Mouse (Mus musculus) CH12.LX (cell line): ENCODE measurements around the gene Padi6. TPM values are rescaled to one million over a fixed set of nuclear protein-coding genes. Genes with fewer than 3 reads are reported as not detected.
A peak's percentile ranks its signal among the peaks of the same experiment; 100 is the strongest.

Source experiments
- DNase-seq: peaks from one replicate; pipeline ENCODE4 v3.0.0-alpha.2; 2013; ENCODE audit errors: extremely low read depth
- H3K27ac ChIP-seq: 2 replicates; pipeline ENCODE4 v1.5.1; 2012; ENCODE audit warnings: low read depth, mild to moderate bottlenecking, control low read depth, moderate library complexity; ENCODE audit not compliant: insufficient read depth
- H3K27me3 ChIP-seq: replicated peaks from 2 replicates; pipeline ENCODE3; 2012; ENCODE audit warnings: inconsistent platforms
- H3K36me3 ChIP-seq, 2 experiments: replicated peaks in 1 of 2; 2 replicates each; pipeline versions ENCODE3 to v1.6.1; 2012; ENCODE audit warnings: inconsistent platforms in 1 of 2, low read length in 1 of 2, mild to moderate bottlenecking in 1 of 2, mixed read lengths in 1 of 2, moderate library complexity in 1 of 2; ENCODE audit not compliant: control insufficient read depth in 1 of 2, insufficient read depth in 1 of 2
- H3K4me1 ChIP-seq, 2 experiments: 2 replicates each; pipeline ENCODE4 v1.6.1; 2012; ENCODE audit warnings: inconsistent platforms in 1 of 2, moderate library complexity in 1 of 2; ENCODE audit not compliant: insufficient read depth in 2 of 2, control insufficient read depth in 1 of 2
- H3K4me2 ChIP-seq: 2 replicates; pipeline ENCODE4 v1.6.1; 2012; ENCODE audit warnings: low read depth, mild to moderate bottlenecking, control low read depth; ENCODE audit not compliant: poor library complexity, insufficient read depth, severe bottlenecking
- H3K4me3 ChIP-seq, 3 experiments: fragments of 150-350 bp in 1 of 3; sonication (generic) in 1 of 3; replicated peaks in 1 of 3; 2 replicates each; pipeline versions ENCODE3 to v1.5.1; 2011 to 2012; ENCODE audit warnings: low read depth in 2 of 3, low read length in 2 of 3, mild to moderate bottlenecking in 2 of 3, moderate library complexity in 2 of 3, control low read depth in 1 of 3, improper control_type of control experiment in 1 of 3, inconsistent platforms in 1 of 3, mixed read lengths in 1 of 3; ENCODE audit not compliant: poor library complexity in 1 of 3
- H3K79me2 ChIP-seq: replicated peaks from 2 replicates; pipeline ENCODE4 v1.6.1; 2012; ENCODE audit warnings: mild to moderate bottlenecking, moderate library complexity; ENCODE audit not compliant: control insufficient read depth, poor library complexity, insufficient read depth, severe bottlenecking; ENCODE audit errors: extremely low read depth
- H3K9ac ChIP-seq: 2 replicates; pipeline ENCODE4 v1.6.1; 2012; ENCODE audit warnings: low read depth, mild to moderate bottlenecking, control low read depth, moderate library complexity; ENCODE audit not compliant: insufficient read depth
- H3K9me3 ChIP-seq: replicated peaks from 2 replicates; pipeline ENCODE3; 2012; ENCODE audit warnings: low read length, inconsistent platforms, mixed read lengths
- BHLHE40 ChIP-seq: IDR thresholded peaks from 2 replicates; pipeline ENCODE4 v1.6.1; 2011; ENCODE audit warnings: mild to moderate bottlenecking, low read depth, low read length, improper control_type of control experiment
- CHD1 ChIP-seq: IDR thresholded peaks from 2 replicates; pipeline ENCODE4 v1.6.1; 2012; ENCODE audit warnings: low read depth, low read length, improper control_type of control experiment, inconsistent platforms
- CHD2 ChIP-seq: IDR thresholded peaks from 2 replicates; pipeline ENCODE4 v1.6.1; 2011; ENCODE audit warnings: low read length, improper control_type of control experiment
- CTCF ChIP-seq, 2 experiments: IDR thresholded peaks in 1 of 2; conservative IDR thresholded peaks in 1 of 2; 2 replicates each; pipeline ENCODE4 v1.5.1; 2011 to 2012; ENCODE audit warnings: low read depth in 2 of 2, low read length in 2 of 2, improper control_type of control experiment in 1 of 2, inconsistent platforms in 1 of 2, mild to moderate bottlenecking in 1 of 2, moderate library complexity in 1 of 2
- ELF1 ChIP-seq: IDR thresholded peaks from 2 replicates; pipeline ENCODE4 v1.6.1; 2014; ENCODE audit warnings: low read depth, mild to moderate bottlenecking, inconsistent platforms, low read length, improper control_type of control experiment
- IRF4 ChIP-seq: IDR thresholded peaks from 2 replicates; pipeline ENCODE4 v1.6.1; 2014; ENCODE audit warnings: low read depth, mild to moderate bottlenecking, inconsistent platforms, low read length, improper control_type of control experiment
- JUN ChIP-seq: IDR thresholded peaks from 2 replicates; pipeline ENCODE4 v1.6.1; 2011; ENCODE audit warnings: low read depth, mild to moderate bottlenecking, low read length, improper control_type of control experiment, moderate library complexity; ENCODE audit not compliant: insufficient read depth
- JUND ChIP-seq: conservative IDR thresholded peaks from 2 replicates; pipeline ENCODE4 v1.6.1; 2011; ENCODE audit warnings: low read depth, low read length, improper control_type of control experiment
- KAT2A ChIP-seq: IDR thresholded peaks from 2 replicates; pipeline ENCODE4 v1.6.1; 2012; ENCODE audit warnings: low read length, improper control_type of control experiment, inconsistent platforms; ENCODE audit not compliant: insufficient replicate concordance
- MAFK ChIP-seq: IDR thresholded peaks from 2 replicates; pipeline ENCODE4 v1.6.1; 2011; ENCODE audit warnings: low read length, improper control_type of control experiment; ENCODE audit not compliant: insufficient replicate concordance
- MAX ChIP-seq: IDR thresholded peaks from 2 replicates; pipeline ENCODE4 v1.6.1; 2011; ENCODE audit warnings: low read length, improper control_type of control experiment
- MAZ ChIP-seq: IDR thresholded peaks from 2 replicates; pipeline ENCODE4 v1.6.1; 2012; ENCODE audit warnings: low read depth, mild to moderate bottlenecking, inconsistent platforms, low read length, improper control_type of control experiment, moderate library complexity
- MEF2A ChIP-seq: IDR thresholded peaks from 2 replicates; pipeline ENCODE4 v1.6.1; 2014; ENCODE audit warnings: low read depth, mild to moderate bottlenecking, inconsistent platforms, low read length, improper control_type of control experiment, borderline replicate concordance
- NELFE ChIP-seq: IDR thresholded peaks from 2 replicates; pipeline ENCODE4 v1.6.1; 2011; ENCODE audit warnings: low read depth, low read length, improper control_type of control experiment
- RAD21 ChIP-seq: IDR thresholded peaks from 2 replicates; pipeline ENCODE4 v1.6.1; 2011; ENCODE audit warnings: low read depth, mild to moderate bottlenecking, low read length, improper control_type of control experiment, moderate library complexity
- SMC3 ChIP-seq: IDR thresholded peaks from 2 replicates; pipeline ENCODE4 v1.6.1; 2011; ENCODE audit warnings: low read depth, low read length, improper control_type of control experiment
- TCF12 ChIP-seq: IDR thresholded peaks from 2 replicates; pipeline ENCODE4 v1.6.1; 2014; ENCODE audit warnings: low read depth, mild to moderate bottlenecking, inconsistent platforms, low read length, improper control_type of control experiment
- UBTF ChIP-seq: IDR thresholded peaks from 2 replicates; pipeline ENCODE4 v1.6.1; 2012; ENCODE audit warnings: low read depth, mild to moderate bottlenecking, inconsistent platforms, low read length, improper control_type of control experiment, moderate library complexity
- USF1 ChIP-seq: IDR thresholded peaks from 2 replicates; pipeline ENCODE4 v1.6.1; 2014; ENCODE audit warnings: low read depth, mild to moderate bottlenecking, inconsistent platforms, low read length, improper control_type of control experiment
- USF2 ChIP-seq: conservative IDR thresholded peaks from 2 replicates; pipeline ENCODE4 v1.6.1; 2011; ENCODE audit warnings: low read depth, low read length, improper control_type of control experiment
- dilution Hi-C: fragments of 300-500 bp; cut with MboI; formaldehyde crosslinking; loops from 2 replicates; pipeline ENCODE4 v1.14.3; 2020; ENCODE audit warnings: low sequenced_read_pairs; ENCODE audit not compliant: extremely low pct_unique_long_range_greater_than_20kb, extremely low pct_ligation_motif_present
- in situ Hi-C: fragments of 300-500 bp; cut with MboI; formaldehyde crosslinking; loops from 3 replicates; pipeline ENCODE4 v1.14.3; 2019; ENCODE audit warnings: low sequenced_read_pairs, low pct_ligation_motif_present, low pct_unique_long_range_greater_than_20kb, mixed read lengths
- polyA plus RNA-seq: library from polyadenylated mRNA; unstranded; fragments of >175 nt; gene quantifications from 2 replicates; pipeline ENCODE4 v1.2.1, GENCODE M21; 2012; ENCODE audit warnings: low read depth; ENCODE audit not compliant: insufficient read length
- total RNA-seq, 2 experiments: library from RNA; depleted of rRNA; stranded (reverse); fragments of 300-350 nt in 1 of 2; fragments of >200 nt in 1 of 2; gene quantifications; 2 replicates each; pipeline ENCODE4 v1.2.3; 2012 to 2014

Gene Padi6
- total and polyA plus RNA-seq, 3 experiments, result not detected

GRCm38 (mm10) chr4:140771091-140771490, 28.6 kb upstream of the Padi6 start:
- H3K4me3 ChIP-seq, result no peak overlapping the region
- peaks cover 0 to 7% of the 10 kb centered on the region in 2 experiments; a peak in 2 of 4 replicates for H3K4me1 ChIP-seq
- H3K36me3 ChIP-seq, result no peaks in the 10 kb centered on the region
- H3K27me3 ChIP-seq, result peaks cover 83% of the 10 kb centered on the region
- no peaks in the 10 kb centered on the region for H3K79me2 ChIP-seq
- H3K4me2 ChIP-seq, result 0 out of 2 replicates have a peak overlapping the region, but pooled peaks have one; percentile 2
- H3K9me3 ChIP-seq, result no peaks in the 10 kb centered on the region
- dilution Hi-C loops, result no loop called here
- H3K27ac ChIP-seq, result no peak overlapping the region
- DNase-seq, result no peak
- in situ Hi-C loops, result no loop called here
- no peak overlapping the region for H3K9ac ChIP-seq
- TF ChIP-seq JUN (no peak), CTCF (conservative IDR thresholded peaks at IDR 0.05 in 1 of 2, IDR thresholded peaks at IDR 0.05 in 1 of 2; ENCODE audit: low read depth in 2 of 2, low read length in 2 of 2) (no peak), CHD2 (no peak), SMC3 (no peak), MEF2A (no peak), MAFK (no peak), RAD21 (no peak), UBTF (no peak), KAT2A (no peak), NELFE (no peak), ELF1 (no peak), MAZ (no peak), USF1 (no peak), BHLHE40 (no peak), JUND (no peak), TCF12 (no peak), MAX (no peak), USF2 (no peak)

GRCm38 (mm10) chr4:140770433-140770832, 28.0 kb upstream of the Padi6 start:
- Histone ChIP-seq H3K4me3 (peak overlapping the region in 2 of 3 experiments; percentile 18 to 32), H3K27ac (no peak overlapping the region)
- TF ChIP-seq CHD1 (no peak), IRF4 (peak; percentile 52; the same call in 1 of the 2 replicates)
- TF ChIP-seq, all 38 proteins: peak for 1
- peak overlapping the region; percentile 56 for H3K4me2 ChIP-seq
- peaks cover 86% of the 10 kb centered on the region for H3K27me3 ChIP-seq
- H3K4me1 ChIP-seq, result peaks cover 0 to 7% of the 10 kb centered on the region in 2 experiments; a peak in 2 of 4 replicates
- H3K9ac ChIP-seq, result no peak overlapping the region
- no peak for DNase-seq
- dilution Hi-C loops, result no loop called here
- no peaks in the 10 kb centered on the region for H3K79me2 ChIP-seq
- H3K9me3 ChIP-seq, result no peaks in the 10 kb centered on the region
- in situ Hi-C loops, result no loop called here
- H3K36me3 ChIP-seq, result no peaks in the 10 kb centered on the region
